Mouse (Mus musculus): ENCODE data around the gene Atg2a. TPM values are rescaled to one million over a fixed set of nuclear protein-coding genes. Genes with fewer than 3 reads are reported as not detected.

Gene Atg2a
- total and polyA plus RNA-seq, 3 experiments, result 2.8 to 13.9 (median 9.5) TPM

DNA sequence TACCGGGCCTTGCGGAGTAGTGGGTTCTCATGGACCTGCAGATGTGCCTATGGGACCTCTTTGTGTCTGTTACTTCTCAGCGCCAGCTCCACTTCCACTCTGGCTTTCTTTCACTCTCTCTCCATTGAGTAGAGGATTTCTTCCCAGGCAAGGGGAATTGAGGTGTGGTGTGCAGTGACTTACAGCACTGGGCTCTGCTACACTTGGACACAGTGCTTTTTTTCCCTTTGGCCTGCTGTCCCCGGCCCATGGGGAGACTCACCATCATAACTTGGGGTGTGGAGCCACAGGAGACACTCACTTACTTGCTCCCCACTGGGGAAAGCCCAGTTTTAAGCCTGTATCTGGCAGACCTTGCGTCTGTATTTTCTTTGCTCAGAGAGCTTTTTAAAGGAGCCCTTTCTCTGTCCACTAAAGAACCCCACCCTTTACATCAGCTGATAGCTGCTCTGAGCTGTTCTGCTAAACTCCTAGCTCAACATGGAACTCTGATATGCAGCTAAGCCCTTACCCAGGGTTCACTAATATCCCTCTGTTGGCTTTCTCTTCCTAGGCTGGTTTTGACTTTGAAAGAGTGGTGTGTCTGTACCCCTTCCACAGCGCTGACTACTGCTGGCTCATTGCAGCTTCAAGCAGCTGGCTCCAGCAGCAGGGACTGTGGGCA lies 38.1 kb downstream of the Atg2a start:
- peaks cover 58 to 61% of the 10 kb centered on the region in 2 experiments for H3K36me3 ChIP-seq (replicated peaks in 1 of 2; ENCODE audit: control insufficient read depth in 1 of 2, insufficient read depth in 1 of 2, low read length in 1 of 2)
- TF ChIP-seq RCOR1 (conservative IDR thresholded peaks at IDR 0.05; ENCODE audit: low read depth, low read length), result no peak
- TF ChIP-seq MAZ (IDR thresholded peaks at IDR 0.05; ENCODE audit: low read depth, low read length), result no peak
- TF ChIP-seq SIN3A (IDR thresholded peaks at IDR 0.05; ENCODE audit: low read length), result peak; percentile 80
- TF ChIP-seq TCF12 (IDR thresholded peaks at IDR 0.05; ENCODE audit: low read depth, low read length), result peak; percentile 13; the same call in 1 of the 2 replicates
- TF ChIP-seq ELF1 (IDR thresholded peaks at IDR 0.05; ENCODE audit: low read depth, low read length), result no peak
- TF ChIP-seq POLR2AphosphoS2 (IDR thresholded peaks at IDR 0.05; ENCODE audit: low read depth, low read length), result no peak
- peak; percentile 80 for TF ChIP-seq CHD1 (IDR thresholded peaks at IDR 0.05; ENCODE audit: low read depth, low read length)
- no peak for TF ChIP-seq EP300 (IDR thresholded peaks at IDR 0.05; ENCODE audit: low read length)
- TF ChIP-seq USF2 (conservative IDR thresholded peaks at IDR 0.05; ENCODE audit: low read depth, low read length), result no peak
- no peak for TF ChIP-seq GABPA (IDR thresholded peaks at IDR 0.05; ENCODE audit: insufficient replicate concordance, low read depth, low read length)
- TF ChIP-seq ETS1 (conservative IDR thresholded peaks at IDR 0.05; ENCODE audit: low read depth, low read length), result no peak; the same call in 1 of the 2 replicates
- no peak for TF ChIP-seq KAT2A (IDR thresholded peaks at IDR 0.05; ENCODE audit: insufficient replicate concordance, low read length)
- TF ChIP-seq USF1 (IDR thresholded peaks at IDR 0.05; ENCODE audit: low read depth, low read length), result no peak
- no peak for TF ChIP-seq CTCF (conservative IDR thresholded peaks at IDR 0.05 in 1 of 2, IDR thresholded peaks at IDR 0.05 in 1 of 2; ENCODE audit: low read depth in 2 of 2, low read length in 2 of 2)
- TF ChIP-seq RAD21 (IDR thresholded peaks at IDR 0.05; ENCODE audit: low read depth, low read length), result no peak
- no peak for TF ChIP-seq MEF2A (IDR thresholded peaks at IDR 0.05; ENCODE audit: borderline replicate concordance, low read depth, low read length)
- no peak for TF ChIP-seq CHD2 (IDR thresholded peaks at IDR 0.05; ENCODE audit: low read length)
- TF ChIP-seq NRF1 (IDR thresholded peaks at IDR 0.05; ENCODE audit: low read depth, low read length), result peak; percentile 71; the same call in 1 of the 2 replicates
- TF ChIP-seq BHLHE40 (IDR thresholded peaks at IDR 0.05; ENCODE audit: low read depth, low read length), result no peak
- TF ChIP-seq HCFC1 (IDR thresholded peaks at IDR 0.05; ENCODE audit: low read depth, low read length), result no peak
- peak; percentile 12; the same call in 1 of the 2 replicates for TF ChIP-seq POLR2A (IDR thresholded peaks at IDR 0.05; ENCODE audit: low read depth, low read length)
- 0 out of 2 replicates have a peak, but pooled peaks have one; percentile 31 for TF ChIP-seq MYC (IDR thresholded peaks at IDR 0.05; ENCODE audit: low read depth, low read length)
- 0 out of 2 replicates have a peak, but pooled peaks have one; percentile 22 for TF ChIP-seq MAX (IDR thresholded peaks at IDR 0.05; ENCODE audit: low read length)
- 0 out of 2 replicates have a peak, but pooled peaks have one; percentile 48 for TF ChIP-seq ZMIZ1 (IDR thresholded peaks at IDR 0.05; ENCODE audit: low read depth, low read length)
- H3K4me3 ChIP-seq (replicated peaks in 1 of 3; ENCODE audit: low read depth in 2 of 3, low read length in 2 of 3, poor library complexity in 1 of 3), result peak overlapping the region; percentile 70 to 99 (median 99)
- H3K79me2 ChIP-seq (replicated peaks; ENCODE audit: control insufficient read depth, extremely low read depth, insufficient read depth, poor library complexity, severe bottlenecking), result peaks cover 71% of the 10 kb centered on the region
- H3K9ac ChIP-seq (ENCODE audit: insufficient read depth, low read depth), result peak overlapping the region; percentile 92
- H3K4me2 ChIP-seq (ENCODE audit: insufficient read depth, low read depth, poor library complexity, severe bottlenecking), result peak overlapping the region; percentile 69
- in situ Hi-C loops (cut with MboI; ENCODE audit: low pct_ligation_motif_present, low pct_unique_long_range_greater_than_20kb, low sequenced_read_pairs), result no loop called here
- no peaks in the 10 kb centered on the region for H3K27me3 ChIP-seq (replicated peaks)
- dilution Hi-C loops (cut with MboI; ENCODE audit: extremely low pct_ligation_motif_present, extremely low pct_unique_long_range_greater_than_20kb, low sequenced_read_pairs), result no loop called here
- DNase-seq (ENCODE audit: extremely low read depth), result no peak
- H3K9me3 ChIP-seq (replicated peaks; ENCODE audit: low read length), result no peaks in the 10 kb centered on the region
- peaks cover 23 to 54% of the 10 kb centered on the region in 2 experiments for H3K4me1 ChIP-seq (ENCODE audit: control insufficient read depth in 1 of 2, insufficient read depth in 2 of 2)
- peak overlapping the region; percentile 99 for H3K27ac ChIP-seq (ENCODE audit: insufficient read depth, low read depth)
